Mouse (Mus musculus) lung, postnatal 4 days (tissue): ENCODE results near the gene Mrpl4.
"Not testable (repeated sequence)": the region's sequence is repeated elsewhere in the genome, so short reads cannot be mapped to it uniquely, and the experiment has no call there.

Source experiments
- DNase-seq, 2 experiments: peaks; one replicate each; pipeline ENCODE4 v3.0.0; 2021

The Mrpl4 gene

DNA sequence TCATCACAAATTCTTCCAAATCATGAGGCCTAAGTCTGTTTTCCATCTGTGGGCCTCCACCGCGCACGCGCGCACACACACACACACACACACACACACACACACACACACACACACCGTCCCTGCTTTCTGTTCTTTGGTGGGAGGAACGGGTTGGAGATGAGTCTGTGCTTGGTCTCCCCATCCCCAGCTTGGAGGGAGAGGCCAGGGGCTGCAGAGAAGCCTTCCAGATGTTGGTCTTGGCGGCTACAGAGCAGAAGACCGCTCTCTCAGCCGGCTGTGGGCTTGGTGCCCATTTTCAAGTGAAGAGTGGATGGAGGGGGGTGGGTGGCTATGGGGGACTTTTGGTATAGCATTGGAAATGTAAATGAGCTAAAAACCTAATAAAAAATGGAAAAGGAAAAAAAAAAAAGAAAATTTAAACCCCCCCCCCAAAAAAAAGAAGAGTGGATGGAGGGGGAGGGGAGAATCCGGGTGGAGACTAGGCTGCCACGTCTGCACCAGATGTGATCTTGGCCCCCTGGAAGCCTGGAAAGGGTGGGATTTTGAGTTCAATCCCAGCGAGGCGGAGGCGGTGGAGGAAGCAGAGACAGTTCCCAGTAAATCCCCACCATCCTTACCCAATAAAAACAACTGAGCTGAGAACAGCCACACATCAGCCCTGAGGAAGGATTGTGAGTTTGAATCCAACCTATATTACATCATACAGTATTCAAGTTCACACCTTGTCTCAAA is 15.4 kb upstream of the Mrpl4 start:
- DNase-seq = peak; percentile 56 to 88

DNA sequence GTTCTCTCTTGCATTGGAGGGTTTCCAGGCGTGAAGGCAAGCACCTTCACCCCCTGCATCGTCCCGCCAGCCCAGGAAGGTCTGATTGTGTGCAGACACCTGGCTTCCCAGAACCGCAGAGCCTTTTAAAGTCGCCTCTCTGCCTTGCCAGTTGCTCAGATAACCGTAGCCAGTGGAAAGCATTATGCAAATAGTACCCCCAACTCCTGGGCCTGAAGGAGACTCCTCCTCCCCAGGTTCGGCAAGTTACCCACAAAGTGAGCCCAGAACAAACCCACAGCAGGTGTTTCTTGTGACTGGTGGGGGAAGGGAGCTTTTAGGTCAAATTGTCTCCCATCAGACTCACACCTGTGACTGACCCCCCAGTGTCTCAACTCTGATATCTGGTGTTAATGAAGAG is 14.6 kb upstream of the Mrpl4 start:
- no peak for DNase-seq

DNA sequence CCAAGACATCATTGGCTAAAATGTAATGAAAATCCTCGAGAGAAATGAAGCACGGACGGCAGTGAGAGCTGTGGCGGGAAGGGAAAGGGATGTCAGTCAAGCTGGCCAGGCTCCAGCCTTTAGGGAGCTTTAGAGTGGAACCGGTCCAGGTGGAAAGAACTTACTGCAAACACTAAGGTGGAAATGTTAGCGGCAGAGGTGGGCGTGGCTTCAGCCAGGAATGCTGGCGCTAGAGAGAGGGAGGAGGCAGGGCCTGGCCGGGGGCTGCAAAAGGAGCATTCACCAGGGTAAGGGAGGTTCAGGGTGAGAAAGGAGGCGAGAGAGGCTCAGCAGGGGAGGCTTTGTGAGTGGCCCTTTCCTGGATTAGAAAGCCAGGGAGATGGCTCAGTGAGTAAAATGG is 11.7 kb upstream of the Mrpl4 start:
- DNase-seq = peak; percentile 74 to 86

DNA sequence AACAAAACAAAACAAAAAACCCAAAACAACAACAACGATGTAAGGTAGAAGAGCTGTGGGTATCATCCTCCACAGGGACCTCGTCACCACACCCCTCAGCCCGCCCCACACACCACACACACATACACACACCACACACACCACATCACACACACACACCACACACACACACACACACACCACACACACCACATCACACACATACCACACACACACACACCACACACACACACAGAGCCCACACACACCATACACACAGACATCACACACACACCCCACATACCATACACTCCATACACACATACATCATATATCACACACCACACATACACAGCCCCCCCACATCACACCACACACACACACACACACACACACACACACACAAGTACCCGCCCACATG is 11.0 kb upstream of the Mrpl4 start:
- no peak for DNase-seq

DNA sequence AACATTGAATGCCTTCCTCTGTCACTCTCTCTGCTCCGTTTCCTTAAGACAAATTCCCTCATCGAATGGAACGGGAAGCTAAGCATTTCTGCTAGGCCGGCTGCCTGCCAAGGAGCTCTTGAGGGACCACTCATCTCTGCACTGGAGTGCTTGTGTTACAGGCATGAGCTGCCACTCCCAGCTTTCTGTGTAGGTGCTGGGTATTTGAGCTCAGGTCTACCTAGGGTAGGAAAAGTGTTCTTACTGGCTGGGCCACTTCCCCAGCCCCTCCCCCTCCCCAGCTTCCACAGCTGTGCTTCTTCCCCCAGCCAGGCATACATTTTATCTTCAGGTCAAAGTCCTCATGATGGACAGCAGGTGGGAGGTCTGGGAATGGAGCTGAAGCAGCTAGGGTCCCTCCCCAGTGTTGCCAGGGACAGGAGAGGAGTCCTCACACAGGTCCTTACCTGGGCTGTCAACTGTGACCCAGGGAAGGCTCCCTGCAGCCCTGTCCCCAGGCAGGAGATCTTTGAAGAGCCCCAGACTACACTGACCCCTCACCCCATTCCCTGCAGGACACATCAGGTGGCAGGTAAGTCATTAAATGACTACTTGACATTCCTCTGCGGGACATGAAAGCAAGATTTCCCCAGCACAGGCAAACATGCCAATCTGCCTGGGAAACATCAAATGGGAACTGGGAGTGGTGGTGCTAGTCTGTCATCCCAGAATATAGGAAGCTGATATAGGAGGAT is 9.2 kb upstream of the Mrpl4 start:
- DNase-seq = peak; percentile 85 to 93

DNA sequence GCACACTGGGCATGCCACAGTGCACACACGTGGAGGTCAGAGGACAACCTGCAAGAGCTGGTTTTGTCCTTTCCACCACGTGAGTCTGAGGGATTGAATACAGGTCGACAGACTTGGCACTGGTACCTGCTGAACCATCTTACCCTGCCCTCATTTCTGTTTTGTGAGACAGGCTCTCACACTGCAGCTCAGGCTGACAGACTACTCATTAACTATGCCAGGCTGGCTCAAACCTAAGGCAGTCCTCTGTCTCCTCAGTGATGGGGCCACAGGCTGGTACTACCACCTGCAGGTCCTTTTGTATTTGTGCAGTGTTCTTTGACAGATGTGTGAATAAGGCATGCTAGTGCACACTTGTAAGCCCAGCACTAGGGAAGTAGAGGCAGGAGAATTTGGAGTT is 7.5 kb upstream of the Mrpl4 start:
- no peak for DNase-seq

DNA sequence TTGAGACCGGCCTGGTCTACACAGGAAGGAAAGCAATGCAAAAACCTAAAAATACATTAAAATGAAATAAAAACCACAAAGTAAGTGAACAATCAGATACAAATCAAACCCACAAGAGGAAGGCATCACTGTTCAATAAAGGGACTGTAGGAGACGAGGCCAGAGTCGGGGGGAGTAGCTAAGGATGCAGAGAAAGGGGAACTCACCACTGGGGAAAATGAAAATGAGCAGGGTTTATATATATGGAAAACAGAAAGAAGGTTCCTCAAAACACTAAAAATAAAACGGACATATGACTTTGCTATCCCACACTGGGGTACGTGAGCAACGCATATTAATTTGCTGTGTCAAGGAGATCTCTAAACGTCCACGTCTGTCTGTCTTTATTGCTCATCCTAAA is 5.5 kb upstream of the Mrpl4 start:
- no peak for DNase-seq

DNA sequence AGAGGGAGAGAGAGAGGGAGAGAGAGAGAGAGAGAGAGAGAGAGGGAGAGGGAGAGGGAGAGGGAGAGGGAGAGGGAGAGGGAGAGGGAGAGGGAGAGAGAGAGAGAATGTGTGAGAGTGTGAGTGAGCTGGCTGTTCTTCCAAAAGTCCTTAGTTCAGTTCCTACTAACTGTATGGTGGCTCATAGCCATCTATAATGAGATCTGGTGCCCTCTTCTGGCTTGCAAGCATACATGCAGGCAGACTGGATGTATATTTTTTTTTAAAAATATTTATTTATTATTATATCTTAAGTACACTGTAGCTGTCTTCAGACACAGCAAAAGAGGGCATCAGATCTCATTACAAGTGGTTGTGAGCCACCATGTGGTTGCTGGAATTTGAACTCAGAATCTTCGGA is 4.2 kb upstream of the Mrpl4 start:
- not testable (repeated sequence) for DNase-seq

DNA sequence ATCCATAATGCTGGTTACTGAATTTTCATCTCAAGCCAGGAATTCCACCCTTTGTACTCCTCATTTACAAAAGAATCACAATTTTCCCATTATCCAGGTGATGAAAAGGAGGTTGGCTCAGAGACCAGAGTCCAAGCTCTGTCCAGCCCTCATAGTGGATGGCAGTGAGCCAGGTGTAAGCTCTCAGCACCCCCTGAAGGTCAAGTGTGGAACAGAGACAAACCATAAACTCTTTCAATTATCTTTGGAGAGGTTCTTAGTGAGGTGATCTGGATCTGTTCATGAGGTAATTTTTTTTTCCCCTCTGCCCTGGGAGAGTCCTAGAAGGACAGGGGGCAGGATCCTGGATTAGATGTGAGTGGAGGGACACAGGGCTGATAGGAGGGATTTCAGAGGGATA is 1.7 kb upstream of the Mrpl4 start:
- peak in 1 of 2 experiments; percentile 51 for DNase-seq

DNA sequence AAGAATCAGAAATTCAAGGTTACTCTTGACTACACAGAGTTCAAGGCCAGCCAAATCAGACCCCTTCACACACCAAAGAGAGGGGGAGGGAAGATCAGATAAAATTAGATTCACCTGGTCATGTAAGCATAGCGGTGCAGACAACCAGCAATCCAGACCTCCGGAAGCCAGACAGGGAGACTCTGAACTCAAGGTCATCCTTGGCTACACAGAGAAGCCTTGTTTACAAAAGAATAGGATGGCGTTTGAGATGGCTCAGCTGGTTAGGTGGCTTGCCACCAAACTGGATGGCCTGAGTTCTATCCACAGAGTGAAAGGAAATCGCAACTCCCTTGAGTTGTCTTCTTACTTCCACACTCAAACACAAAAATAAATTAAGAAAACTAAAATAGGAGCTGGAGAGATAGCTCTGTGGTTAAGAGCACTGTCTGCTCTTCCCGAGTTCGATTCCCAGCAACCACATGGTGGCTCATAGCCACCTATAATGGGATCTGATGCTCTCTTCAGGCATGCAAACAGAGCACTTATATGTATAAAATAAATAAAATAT is 812 bp upstream of the Mrpl4 start:
- no peak for DNase-seq

DNA sequence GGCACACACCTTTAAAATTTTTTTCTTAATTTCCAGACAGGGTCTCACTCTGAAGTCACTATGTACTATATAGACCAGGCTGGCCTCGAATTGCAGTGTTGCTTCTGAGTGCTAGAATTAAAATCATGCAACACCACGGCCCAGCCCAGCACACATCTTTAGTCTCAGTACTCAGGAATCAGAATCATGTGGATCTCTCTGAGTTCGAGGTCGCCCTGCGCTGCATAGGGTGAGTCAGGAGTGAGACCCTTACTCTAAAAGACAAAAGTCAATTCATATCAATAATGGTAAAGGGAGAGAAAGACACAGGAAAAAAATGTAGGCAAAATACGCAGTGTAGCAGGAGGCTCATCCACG is 290 bp upstream of the Mrpl4 start:
- DNase-seq = no peak

DNA sequence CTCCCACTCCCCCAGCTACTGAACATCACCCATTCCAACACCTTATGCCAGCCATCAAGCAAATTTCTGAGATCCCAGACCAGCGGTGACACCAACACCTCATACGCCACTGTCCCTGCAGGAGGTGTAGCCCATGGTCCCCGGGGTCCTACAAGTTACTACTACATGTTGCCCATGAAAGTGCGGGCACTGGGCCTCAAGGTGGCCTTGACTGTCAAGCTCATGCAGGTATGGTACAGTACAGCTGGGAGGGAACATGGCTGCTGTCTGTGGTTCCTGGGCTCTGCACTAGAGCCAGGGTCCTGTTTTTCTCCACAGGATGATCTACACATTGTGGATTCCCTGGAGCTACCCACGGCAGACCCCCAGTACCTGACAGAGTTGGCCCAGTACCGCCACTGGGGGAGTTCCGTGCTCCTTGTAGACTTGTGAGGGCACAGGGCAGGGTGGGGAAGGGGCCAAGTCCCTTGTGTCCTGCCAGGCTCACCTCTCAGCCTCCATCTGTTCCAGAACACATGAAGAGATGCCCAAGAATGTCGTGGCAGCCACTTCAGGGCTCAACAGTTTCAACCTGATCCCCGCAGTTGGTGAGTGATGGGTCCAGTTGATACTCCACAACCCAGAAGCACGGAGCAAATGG is 4.9 kb downstream of the Mrpl4 start:
- peak in 1 of 2 experiments; percentile 13 for DNase-seq

DNA sequence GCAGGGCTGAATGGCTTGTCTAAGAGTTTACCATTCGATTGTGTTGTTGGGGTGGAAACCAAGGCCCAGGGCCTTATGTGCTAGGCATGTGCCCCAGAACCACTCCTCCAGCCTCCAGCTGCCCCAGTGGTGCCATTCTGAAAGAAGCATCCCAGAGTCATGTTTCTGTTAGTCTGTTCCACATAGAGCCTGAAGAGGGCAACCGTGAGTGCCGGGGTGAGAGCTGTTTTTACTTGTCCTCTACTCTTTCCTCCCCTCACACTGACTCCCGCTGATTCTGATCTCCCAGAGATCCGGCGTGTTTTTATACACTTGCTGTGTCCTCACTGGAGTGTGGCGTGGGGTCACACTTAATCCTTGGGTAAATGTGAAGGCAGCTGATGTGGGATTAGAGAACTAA is 5.5 kb downstream of the Mrpl4 start:
- no peak for DNase-seq

DNA sequence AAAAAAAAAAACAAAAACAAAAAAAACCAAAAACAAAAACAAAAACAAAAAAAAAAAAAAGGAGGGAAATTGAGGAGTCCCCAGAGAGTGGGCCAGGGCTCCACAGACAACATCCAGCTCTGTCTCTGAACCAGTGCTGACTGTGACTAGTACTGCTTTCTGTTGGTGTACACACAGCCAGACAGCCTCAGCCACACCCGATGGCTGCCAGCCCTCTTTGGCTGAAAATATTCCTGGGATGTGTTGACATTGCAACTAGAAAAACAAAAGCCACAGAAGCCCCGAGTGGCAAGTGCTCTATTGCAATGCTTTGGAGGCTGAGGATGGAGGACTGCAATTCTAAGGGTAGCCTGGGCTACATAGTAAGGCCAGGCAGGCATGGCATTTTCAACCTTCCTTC is 7.8 kb downstream of the Mrpl4 start:
- peak in 1 of 2 experiments; percentile 71 for DNase-seq

DNA sequence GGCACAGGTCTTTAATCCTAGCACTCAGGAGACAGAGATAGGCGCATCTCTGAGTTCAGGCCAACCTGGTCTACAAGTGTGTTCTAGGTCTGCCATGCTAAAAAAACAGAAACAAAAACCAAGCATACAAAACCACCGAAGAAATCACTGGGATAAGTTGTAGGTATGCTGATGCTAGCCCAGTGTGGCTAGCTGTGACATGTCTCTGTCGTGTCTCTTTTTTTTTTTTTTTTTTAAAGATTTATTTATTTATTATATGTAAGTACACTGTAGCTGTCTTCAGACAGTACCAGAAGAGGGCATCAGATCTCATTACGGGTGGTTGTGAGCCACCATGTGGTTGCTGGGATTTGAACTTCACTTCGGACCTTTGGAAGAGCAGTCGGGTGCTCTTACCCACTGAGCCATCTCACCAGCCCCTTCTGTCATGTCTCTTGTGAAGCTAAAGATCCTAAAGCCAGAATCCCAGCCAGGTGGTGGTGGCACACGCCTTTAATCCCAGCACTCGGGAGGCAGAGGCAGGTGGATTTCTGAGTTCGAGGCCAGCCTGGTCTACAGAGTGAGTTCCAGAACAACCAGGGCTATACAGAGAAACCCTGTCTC is 8.5 kb downstream of the Mrpl4 start:
- not testable (repeated sequence) for DNase-seq

DNA sequence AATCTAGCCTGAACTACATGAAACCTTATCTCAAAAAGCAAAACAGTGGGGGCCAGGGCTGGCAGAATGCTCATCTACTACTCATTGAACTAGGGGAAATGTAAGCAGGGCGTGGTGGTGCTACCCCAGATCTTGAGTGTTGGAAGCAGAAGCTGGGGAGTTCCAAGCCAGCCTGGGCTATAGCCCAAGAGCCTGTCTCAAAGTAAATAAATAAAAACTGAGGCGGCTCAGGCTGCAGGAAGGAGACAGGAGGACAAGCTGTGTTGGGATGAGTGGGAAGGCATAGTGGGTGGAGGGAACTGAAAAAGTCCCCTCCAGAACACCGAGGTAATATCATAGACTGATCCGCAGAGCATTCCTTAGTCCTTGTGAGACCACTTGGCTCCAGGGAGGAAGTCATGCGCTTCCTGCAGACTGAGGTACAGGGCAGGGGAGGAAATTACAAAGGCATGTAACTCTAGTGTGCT is 9.3 kb downstream of the Mrpl4 start:
- peak; percentile 67 to 83 for DNase-seq

DNA sequence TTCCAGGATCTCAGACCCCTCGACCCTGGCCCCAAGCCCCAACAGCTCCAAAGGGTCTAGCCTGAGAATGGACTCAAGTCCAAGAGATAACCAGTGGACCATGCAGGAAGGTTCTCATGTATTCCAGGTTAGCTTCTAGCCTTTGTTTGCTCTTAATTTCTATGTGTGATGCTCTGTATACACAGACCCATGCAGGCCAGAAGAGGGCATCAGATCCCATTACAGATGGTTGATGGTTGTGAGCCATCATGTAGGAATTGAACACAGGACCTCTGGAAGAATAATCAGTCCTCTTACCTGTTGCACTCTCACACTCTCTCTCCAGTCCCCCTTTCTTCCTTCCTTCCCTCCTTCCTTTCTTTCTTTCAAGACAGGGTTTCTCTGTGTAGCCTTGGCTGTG is 9.8 kb downstream of the Mrpl4 start:
- no peak for DNase-seq

DNA sequence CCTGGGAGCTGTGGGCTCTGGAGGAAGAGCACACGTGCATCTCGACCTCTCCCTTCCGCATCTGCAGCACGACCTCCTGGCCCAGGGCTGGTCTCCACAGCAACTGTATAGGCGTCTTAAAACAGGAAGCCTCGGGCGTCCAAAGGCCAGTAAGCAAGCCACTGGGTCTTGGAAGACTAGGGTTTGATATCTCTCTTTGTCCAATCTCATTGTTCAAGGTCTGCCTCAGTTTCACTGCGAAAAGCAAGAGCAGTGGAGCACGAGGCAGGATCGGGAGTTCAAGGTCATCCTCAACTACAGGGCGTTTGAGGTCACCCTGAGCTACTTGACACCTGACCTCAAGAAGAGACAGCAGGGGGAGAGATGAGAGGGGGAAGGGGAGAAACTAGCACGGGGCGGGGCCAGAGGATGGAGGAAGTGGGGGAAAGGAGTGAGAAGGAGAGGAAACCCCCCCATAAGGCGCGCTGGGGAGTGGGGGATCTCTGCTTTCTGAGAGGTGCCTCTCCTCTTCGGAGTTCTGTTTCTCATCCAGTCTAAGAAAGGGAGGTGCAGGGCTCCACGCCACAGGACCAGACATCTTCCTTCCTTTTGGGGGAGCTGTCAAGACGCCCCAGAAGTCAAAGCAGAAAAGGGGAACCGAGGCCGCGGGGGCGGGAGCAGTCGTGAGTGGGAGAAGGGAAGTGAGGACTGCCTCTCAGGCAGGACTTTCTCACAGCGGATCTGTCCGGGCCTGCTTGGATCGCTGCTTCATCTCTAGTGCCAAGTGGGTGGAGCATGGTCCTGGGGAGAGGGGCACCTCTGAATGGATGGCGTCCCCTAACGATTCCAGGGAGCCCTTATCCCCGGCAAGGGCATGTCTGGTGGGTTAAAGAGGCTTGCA is 12.4 kb downstream of the Mrpl4 start:
- peak; percentile 81 to 83 for DNase-seq

DNA sequence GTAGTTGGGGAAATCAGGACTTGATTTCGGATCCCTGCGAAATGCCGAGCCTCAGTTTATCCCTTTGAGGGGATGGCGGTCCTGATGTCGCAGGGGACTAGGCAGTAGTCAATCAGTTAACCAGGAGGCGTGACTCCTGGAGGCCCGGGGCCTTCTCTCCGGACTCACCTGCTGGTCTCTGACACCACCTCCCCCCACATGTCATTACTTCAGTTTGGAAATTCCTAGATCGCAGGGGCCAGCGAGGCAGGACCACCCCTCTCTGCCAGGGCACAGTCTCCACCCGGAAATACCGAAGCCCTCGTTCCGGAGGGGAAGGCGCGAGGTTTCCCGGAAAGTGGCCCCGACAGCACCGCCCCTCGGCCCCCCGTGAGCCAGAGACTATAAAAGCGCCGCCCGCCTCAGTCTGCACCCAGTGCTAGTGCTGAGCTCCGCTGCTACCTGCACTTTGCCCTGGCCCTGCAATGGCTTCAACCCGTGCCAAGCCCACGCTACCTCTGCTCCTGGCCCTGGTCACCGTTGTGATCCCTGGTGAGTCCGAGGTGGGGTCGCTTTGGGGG is 13.1 kb downstream of the Mrpl4 start, which contains the start of gene Icam1:
Icam1 (plus strand) TSS at position 415 of the 560 bp plus-strand sequence.
- DNase-seq = peak; percentile 89 to 90

DNA sequence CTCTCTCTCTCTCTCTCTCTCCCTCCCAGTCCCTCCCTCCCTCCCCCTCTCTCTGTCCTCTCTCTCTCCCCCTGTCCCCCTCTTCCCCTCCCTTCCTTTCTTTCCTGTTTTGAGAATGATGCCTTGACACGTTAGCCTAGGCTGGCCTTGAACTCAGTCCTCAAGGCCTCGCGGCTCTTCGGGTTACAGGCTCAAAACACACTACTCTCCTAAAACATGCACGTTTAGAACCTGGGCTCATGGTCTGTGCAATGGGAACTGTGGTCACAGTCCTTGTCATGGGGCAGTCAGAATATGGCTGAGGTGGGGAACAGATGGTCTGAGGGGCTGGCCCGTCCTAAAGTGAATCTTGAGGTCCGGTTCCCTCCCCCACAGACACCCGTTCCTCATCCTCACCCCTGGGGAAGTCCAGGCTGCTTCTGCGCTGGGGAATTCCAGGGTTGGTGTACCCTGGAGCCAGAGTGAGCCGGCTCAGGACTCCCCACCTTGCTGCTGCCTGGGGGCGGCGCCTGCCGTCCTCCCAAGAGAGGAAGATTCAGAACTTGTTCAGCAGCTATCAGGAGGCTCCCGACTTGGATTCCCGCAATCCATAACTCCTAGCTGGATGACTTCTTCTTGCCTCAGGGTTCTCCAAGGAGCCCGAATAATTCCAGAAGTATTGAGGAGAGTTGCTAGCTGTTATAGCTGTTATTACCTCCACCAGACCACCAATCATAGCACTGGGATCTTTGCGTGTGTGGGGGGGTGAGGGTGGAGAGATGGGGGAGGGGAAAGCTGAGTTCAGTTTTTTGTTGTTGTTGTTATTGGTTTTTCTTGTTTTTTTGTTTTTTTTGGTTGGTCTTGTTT is 14.0 kb downstream of the Mrpl4 start:
- peak in 1 of 2 experiments; percentile 49 for DNase-seq

DNA sequence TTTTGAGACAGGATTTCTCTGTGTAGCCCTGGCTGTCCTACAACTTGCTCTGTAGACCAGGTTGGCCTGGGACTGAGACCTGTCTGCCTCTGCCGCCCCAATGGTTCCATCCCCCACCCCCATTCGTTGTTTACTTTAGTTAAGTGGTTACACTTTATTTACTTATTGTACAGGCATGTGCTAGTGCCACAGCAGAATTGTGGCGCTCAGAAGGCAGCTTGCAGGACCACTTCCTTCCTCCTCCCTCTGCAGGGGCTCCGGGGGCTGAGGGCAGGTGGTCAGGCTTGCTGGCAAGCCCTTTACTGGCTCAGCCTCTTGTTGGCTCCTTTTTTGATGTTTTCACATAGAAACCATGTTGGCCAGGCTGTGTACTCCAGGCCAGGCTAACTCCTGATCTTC is 14.6 kb downstream of the Mrpl4 start:
- peak in 1 of 2 experiments; percentile 38 for DNase-seq
